Mouse (Mus musculus): ENCODE measurements around the gene Zfp523.
A peak's percentile ranks its signal among the peaks of the same experiment; 100 is the strongest.

DNA sequence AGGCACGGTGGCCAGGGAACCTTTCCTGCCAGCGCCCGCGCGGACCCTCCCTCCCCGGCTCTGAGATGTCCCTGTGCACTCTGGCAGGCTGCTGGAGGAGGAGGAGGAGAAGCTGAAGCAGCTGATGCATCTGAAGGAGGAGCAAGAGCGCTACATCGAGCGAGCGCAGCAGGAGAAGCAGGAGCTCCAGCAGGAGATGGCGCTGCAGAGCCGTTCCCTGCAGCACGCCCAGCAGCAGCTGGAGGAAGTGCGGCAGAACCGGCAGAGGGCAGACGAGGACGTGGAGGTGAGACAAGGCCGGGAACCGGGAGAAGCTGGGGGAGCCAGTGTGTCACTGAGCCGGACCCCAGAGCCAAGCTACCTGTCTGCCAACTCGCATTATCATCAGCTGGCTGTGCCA is 49.1 kb downstream of the Zfp523 start:
- TF ChIP-seq EP300 (IDR thresholded peaks at IDR 0.05; ENCODE audit: low read depth) (no peak), CTCF (IDR thresholded peaks at IDR 0.05; ENCODE audit: low read depth) (peak; percentile 99)

Data from liver, embryonic 14.5 days (tissue).